Mouse (Mus musculus) small intestine, adult 2 months (tissue): Measurements from ENCODE around the gene Zfr.

ENCODE experiments used
- CTCF ChIP-seq: fragments of 200-500 bp; IDR thresholded peaks from 2 replicates; pipeline ENCODE4 v1.5.1; 2012; ENCODE audit warnings: low read depth, mild to moderate bottlenecking, control low read depth, inconsistent platforms, low read length, moderate library complexity, mixed read lengths; ENCODE audit not compliant: insufficient replicate concordance, insufficient read length; ENCODE audit errors: extremely low read depth
- POLR2A ChIP-seq: fragments of 200-500 bp; IDR thresholded peaks from 2 replicates; pipeline ENCODE4 v1.6.1; 2012; ENCODE audit warnings: low read depth, mild to moderate bottlenecking, control low read depth, inconsistent platforms, low read length, moderate library complexity

- no peak for TF ChIP-seq CTCF
- TF ChIP-seq POLR2A, result no peak
These were observed 97.1 kb downstream of the Zfr start for GRCm38 (mm10) chr15:12214531-12215414.
